Mouse (Mus musculus): ENCODE measurements around the gene Scnm1.
"Not testable (repeated sequence)": the region's sequence is repeated elsewhere in the genome, so short reads cannot be mapped to it uniquely, and the experiment has no call there.

The Scnm1 gene

GRCm38 (mm10) chr3:95107308-95107707, 26.5 kb downstream of the Scnm1 start:
- DNase-seq (ENCODE audit: low spot score) = not testable (repeated sequence)

- DNase-seq (ENCODE audit: low spot score) = peak; percentile 97
Observed at GRCm38 (mm10) chr3:95106338-95107117, 27.3 kb downstream of the Scnm1 start, which contains the start of gene Pip5k1a. Gene Pip5k1a (minus strand): TSS chr3:95106930.

DNA sequence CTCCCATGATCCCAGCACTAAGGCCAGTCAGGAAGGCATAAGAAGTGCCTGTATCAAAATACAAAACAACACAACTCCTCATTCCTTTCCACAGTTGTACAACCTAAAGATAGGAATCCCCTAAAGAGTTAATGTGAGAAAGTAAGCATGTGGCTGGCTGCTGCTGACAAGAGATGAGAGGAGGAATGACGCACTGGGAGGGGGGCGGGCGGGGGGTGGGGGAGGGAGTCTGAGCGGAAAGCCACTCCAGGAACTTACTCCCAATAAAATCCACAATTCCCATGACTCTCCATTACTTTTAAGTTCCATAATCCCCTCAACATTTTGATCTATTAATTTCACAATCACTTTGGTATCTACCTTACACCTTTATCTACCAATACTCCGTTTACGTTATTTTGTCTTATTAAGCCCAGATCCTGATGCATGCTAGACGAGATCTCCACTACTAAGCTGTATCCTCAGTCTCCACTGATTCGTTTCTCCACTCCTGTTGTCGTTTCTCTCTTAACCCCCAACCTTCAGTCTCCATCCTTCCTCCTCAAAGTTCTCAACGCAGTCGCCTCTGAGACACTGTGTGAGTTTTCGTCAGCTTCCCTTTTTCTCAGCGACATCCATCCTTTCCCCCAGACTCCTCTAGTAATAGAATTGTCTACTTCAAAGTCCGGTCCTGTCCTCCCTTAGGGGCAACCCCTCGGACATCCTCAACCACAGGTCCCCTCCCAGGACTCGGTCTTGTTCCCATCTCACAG, 28.0 kb downstream of the Scnm1 start:
- no peak for DNase-seq (ENCODE audit: low spot score)

DNA sequence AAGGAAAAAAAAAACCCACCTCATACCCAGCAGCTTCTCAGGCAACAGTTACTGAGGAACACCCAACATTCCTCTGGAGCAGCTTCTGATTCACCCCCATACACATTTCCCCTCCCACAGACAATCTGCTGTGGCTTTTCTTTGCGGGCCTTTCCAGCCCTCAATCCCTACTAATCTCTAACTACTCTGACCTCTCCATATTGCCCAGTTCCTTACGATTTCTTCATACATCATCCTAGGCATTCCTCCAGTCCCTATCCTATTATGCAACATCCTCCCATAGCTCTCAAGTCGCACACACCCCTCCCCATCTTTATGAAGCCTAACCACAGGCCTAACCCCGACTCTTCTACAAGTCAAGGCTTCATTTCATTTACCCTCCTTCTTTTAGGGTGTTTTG, 28.7 kb downstream of the Scnm1 start:
- no peak for DNase-seq (ENCODE audit: low spot score)

GRCm38 (mm10) chr3:95100854-95101253, 33.0 kb downstream of the Scnm1 start:
- peak; percentile 31 for DNase-seq (ENCODE audit: low spot score)

- no peak for DNase-seq (ENCODE audit: low spot score)
Observed at GRCm38 (mm10) chr3:95088071-95088470, 45.7 kb downstream of the Scnm1 start.
